Mouse (Mus musculus): Measurements from ENCODE around the gene Rab31.

DNA sequence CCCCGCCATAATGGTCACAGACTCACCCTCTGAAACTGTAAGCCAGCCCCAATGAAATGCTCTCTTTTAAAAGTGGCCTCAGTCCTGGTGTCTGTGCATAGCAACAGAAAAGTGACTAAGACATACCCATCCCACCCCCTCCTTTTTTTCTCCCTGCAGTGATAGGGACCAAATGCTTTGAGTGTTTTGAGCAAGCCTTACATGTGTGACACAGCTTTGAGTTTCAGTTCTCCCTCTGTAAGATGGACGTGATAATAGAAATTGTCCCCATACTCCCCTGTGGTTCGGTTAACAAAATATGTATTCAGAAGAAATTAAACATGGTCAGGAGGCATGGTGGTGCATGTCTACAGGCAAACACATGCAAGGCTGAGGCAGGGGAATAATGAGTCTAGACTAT, 16.7 kb downstream of the Rab31 start:
- no peak for TF ChIP-seq POLR2A (IDR thresholded peaks at IDR 0.05; ENCODE audit: low read depth, low read length)
- TF ChIP-seq CTCF (conservative IDR thresholded peaks at IDR 0.05; ENCODE audit: insufficient read depth, insufficient read length, low read depth, low read length): no peak
